Mouse (Mus musculus): ENCODE measurements at regions not wholly inside any gene's neighbourhood (a gene's known extent, or its start where the extent isn't known, plus 50 kb on each side); places are given as distances from the start of the nearest gene placed in this dataset.

- H3K9ac ChIP-seq (replicated peaks): no peak overlapping the region
- H3K9me3 ChIP-seq (ENCODE audit: control insufficient read depth, low read length): no peaks in the 10 kb centered on the region
- no peak for DNase-seq (ENCODE audit: low read depth in 3 of 3, low spot score in 3 of 3)
- H3K36me3 ChIP-seq (replicated peaks; ENCODE audit: control insufficient read depth, insufficient read depth, low read depth): no peaks in the 10 kb centered on the region
- 63% methylated on average over 16 of the region's 16 CpGs for WGBS (ENCODE audit: insufficient replicate concordance)
- no peaks in the 10 kb centered on the region for H3K4me1 ChIP-seq (replicated peaks; ENCODE audit: control insufficient read depth in 2 of 2, insufficient read depth in 2 of 2, low read length in 1 of 2)
- H3K27ac ChIP-seq: no peak overlapping the region
- H3K27me3 ChIP-seq (ENCODE audit: control insufficient read depth, insufficient read depth, low read length): no peaks in the 10 kb centered on the region
- no peak for ATAC-seq (ENCODE audit: insufficient read depth)
- H3K4me3 ChIP-seq (ENCODE audit: insufficient read depth in 1 of 2, low read depth in 2 of 2, low read length in 2 of 2): no peak overlapping the region
- TF ChIP-seq CTCF (IDR thresholded peaks at IDR 0.05; ENCODE audit: low read depth) (no peak), EP300 (IDR thresholded peaks at IDR 0.05; ENCODE audit: low read depth) (no peak)
- no peak overlapping the region for H3K4me2 ChIP-seq (ENCODE audit: low read depth)
These were observed 208.2 kb upstream of the Pdzrn3 start for GRCm38 (mm10) chr6:101585871-101586270.

GRCm38 (mm10) chr6:101580824-101581223, 203.1 kb upstream of the Pdzrn3 start:
- no peak for ATAC-seq (ENCODE audit: insufficient read depth)

GRCm38 (mm10) chr6:101556096-101556495, 178.4 kb upstream of the Pdzrn3 start:
- Histone ChIP-seq H3K4me3 (ENCODE audit: insufficient read depth in 1 of 2, low read depth in 2 of 2, low read length in 2 of 2) (no peak overlapping the region), H3K36me3 (replicated peaks; ENCODE audit: control insufficient read depth, insufficient read depth, low read depth) (no peaks in the 10 kb centered on the region), H3K27ac (no peak overlapping the region), H3K9me3 (ENCODE audit: control insufficient read depth, low read length) (no peaks in the 10 kb centered on the region), H3K4me1 (replicated peaks; ENCODE audit: control insufficient read depth in 2 of 2, insufficient read depth in 2 of 2, low read length in 1 of 2) (no peaks in the 10 kb centered on the region), H3K4me2 (ENCODE audit: low read depth) (no peak overlapping the region), H3K27me3 (ENCODE audit: control insufficient read depth, insufficient read depth, low read length) (no peaks in the 10 kb centered on the region), H3K9ac (replicated peaks) (no peak overlapping the region)
- DNase-seq (ENCODE audit: low read depth in 3 of 3, low spot score in 3 of 3) (no peak), ATAC-seq (ENCODE audit: insufficient read depth) (no peak)
- TF ChIP-seq EP300 (IDR thresholded peaks at IDR 0.05; ENCODE audit: low read depth) (no peak), CTCF (IDR thresholded peaks at IDR 0.05; ENCODE audit: low read depth) (no peak)
- WGBS (ENCODE audit: insufficient replicate concordance): 74% methylated on average over 1 of the region's 1 CpGs

More at GRCm38 (mm10) chr6:101580824-101581223, 203.1 kb upstream of the Pdzrn3 start:
- H3K4me2 ChIP-seq (ENCODE audit: low read depth): no peak overlapping the region
- DNase-seq (ENCODE audit: low read depth in 3 of 3, low spot score in 3 of 3): no peak
- H3K27me3 ChIP-seq (ENCODE audit: control insufficient read depth, insufficient read depth, low read length): no peaks in the 10 kb centered on the region
- H3K36me3 ChIP-seq (replicated peaks; ENCODE audit: control insufficient read depth, insufficient read depth, low read depth): no peaks in the 10 kb centered on the region
- TF ChIP-seq CTCF (IDR thresholded peaks at IDR 0.05; ENCODE audit: low read depth) (no peak), EP300 (IDR thresholded peaks at IDR 0.05; ENCODE audit: low read depth) (no peak)
- no peak overlapping the region for H3K9ac ChIP-seq (replicated peaks)
- no peak overlapping the region for H3K27ac ChIP-seq
- H3K9me3 ChIP-seq (ENCODE audit: control insufficient read depth, low read length): no peaks in the 10 kb centered on the region
- no peak overlapping the region for H3K4me3 ChIP-seq (ENCODE audit: insufficient read depth in 1 of 2, low read depth in 2 of 2, low read length in 2 of 2)
- WGBS (ENCODE audit: insufficient replicate concordance): 39% methylated on average over 4 of the region's 4 CpGs
- no peaks in the 10 kb centered on the region for H3K4me1 ChIP-seq (replicated peaks; ENCODE audit: control insufficient read depth in 2 of 2, insufficient read depth in 2 of 2, low read length in 1 of 2)

GRCm38 (mm10) chr6:101554965-101555604, 177.4 kb upstream of the Pdzrn3 start:
- TF ChIP-seq CTCF (IDR thresholded peaks at IDR 0.05; ENCODE audit: low read depth) (no peak), EP300 (IDR thresholded peaks at IDR 0.05; ENCODE audit: low read depth) (no peak)
- no peak overlapping the region for H3K9ac ChIP-seq (replicated peaks)
- no peak for DNase-seq (ENCODE audit: low read depth in 3 of 3, low spot score in 3 of 3)
- no peaks in the 10 kb centered on the region for H3K9me3 ChIP-seq (ENCODE audit: control insufficient read depth, low read length)
- ATAC-seq (ENCODE audit: insufficient read depth): no peak
- no peak overlapping the region for H3K4me2 ChIP-seq (ENCODE audit: low read depth)
- H3K27ac ChIP-seq: no peak overlapping the region
- no peaks in the 10 kb centered on the region for H3K36me3 ChIP-seq (replicated peaks; ENCODE audit: control insufficient read depth, insufficient read depth, low read depth)
- 43% methylated on average over 2 of the region's 2 CpGs for WGBS (ENCODE audit: insufficient replicate concordance)
- H3K4me3 ChIP-seq (ENCODE audit: insufficient read depth in 1 of 2, low read depth in 2 of 2, low read length in 2 of 2): no peak overlapping the region
- H3K4me1 ChIP-seq (replicated peaks; ENCODE audit: control insufficient read depth in 2 of 2, insufficient read depth in 2 of 2, low read length in 1 of 2): no peaks in the 10 kb centered on the region
- no peaks in the 10 kb centered on the region for H3K27me3 ChIP-seq (ENCODE audit: control insufficient read depth, insufficient read depth, low read length)

GRCm38 (mm10) chr6:101550501-101551268, 173.0 kb upstream of the Pdzrn3 start:
- no peak overlapping the region for H3K4me2 ChIP-seq (ENCODE audit: low read depth)
- no peaks in the 10 kb centered on the region for H3K27me3 ChIP-seq (ENCODE audit: control insufficient read depth, insufficient read depth, low read length)
- H3K4me1 ChIP-seq (replicated peaks; ENCODE audit: control insufficient read depth in 2 of 2, insufficient read depth in 2 of 2, low read length in 1 of 2): no peaks in the 10 kb centered on the region
- H3K36me3 ChIP-seq (replicated peaks; ENCODE audit: control insufficient read depth, insufficient read depth, low read depth): no peaks in the 10 kb centered on the region
- WGBS (ENCODE audit: insufficient replicate concordance): 28% methylated on average over 7 of the region's 7 CpGs
- H3K9ac ChIP-seq (replicated peaks): no peak overlapping the region
- DNase-seq (ENCODE audit: low read depth in 3 of 3, low spot score in 3 of 3): no peak
- no peak for TF ChIP-seq CTCF (IDR thresholded peaks at IDR 0.05; ENCODE audit: low read depth)
- no peak for TF ChIP-seq EP300 (IDR thresholded peaks at IDR 0.05; ENCODE audit: low read depth)
- no peak overlapping the region for H3K4me3 ChIP-seq (ENCODE audit: insufficient read depth in 1 of 2, low read depth in 2 of 2, low read length in 2 of 2)
- no peaks in the 10 kb centered on the region for H3K9me3 ChIP-seq (ENCODE audit: control insufficient read depth, low read length)
- no peak overlapping the region for H3K27ac ChIP-seq
- ATAC-seq (ENCODE audit: insufficient read depth): no peak
